Mouse (Mus musculus): Measurements from ENCODE around the gene Mrpl4. TPM values are rescaled to one million over a fixed set of nuclear protein-coding genes. Genes with fewer than 3 reads are reported as not detected.
A peak's percentile ranks its signal among the peaks of the same experiment; 100 is the strongest.
"Not testable (repeated sequence)": the region's sequence is repeated elsewhere in the genome, so short reads cannot be mapped to it uniquely, and the experiment has no call there.

Gene Mrpl4
- polyA plus RNA-seq, 1 experiment from 2014 or later = 59.8 TPM

DNA sequence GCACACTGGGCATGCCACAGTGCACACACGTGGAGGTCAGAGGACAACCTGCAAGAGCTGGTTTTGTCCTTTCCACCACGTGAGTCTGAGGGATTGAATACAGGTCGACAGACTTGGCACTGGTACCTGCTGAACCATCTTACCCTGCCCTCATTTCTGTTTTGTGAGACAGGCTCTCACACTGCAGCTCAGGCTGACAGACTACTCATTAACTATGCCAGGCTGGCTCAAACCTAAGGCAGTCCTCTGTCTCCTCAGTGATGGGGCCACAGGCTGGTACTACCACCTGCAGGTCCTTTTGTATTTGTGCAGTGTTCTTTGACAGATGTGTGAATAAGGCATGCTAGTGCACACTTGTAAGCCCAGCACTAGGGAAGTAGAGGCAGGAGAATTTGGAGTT lies 7.5 kb upstream of the Mrpl4 start:
- Histone ChIP-seq H3K27ac (ENCODE audit: low read length) (no peak overlapping the region), H3K36me3 (ENCODE audit: control insufficient read depth, insufficient read depth) (no peaks in the 10 kb centered on the region), H3K9ac (ENCODE audit: low read depth, low read length) (no peak overlapping the region), H3K27me3 (ENCODE audit: control insufficient read depth, insufficient read depth, low read depth, low read length) (no peaks in the 10 kb centered on the region), H3K4me1 (ENCODE audit: control insufficient read depth, low read depth, low read length) (peaks cover 9% of the 10 kb centered on the region), H3K4me2 (ENCODE audit: low read depth, low read length) (no peak overlapping the region), H3K9me3 (replicated peaks; ENCODE audit: control insufficient read depth, low read length) (no peaks in the 10 kb centered on the region), H3K4me3 (ENCODE audit: low read depth, low read length) (no peak overlapping the region)
- no peak for ATAC-seq (ENCODE audit: low read depth)
- WGBS (ENCODE audit: insufficient replicate concordance) = 60% methylated on average over 3 of the region's 3 CpGs

DNA sequence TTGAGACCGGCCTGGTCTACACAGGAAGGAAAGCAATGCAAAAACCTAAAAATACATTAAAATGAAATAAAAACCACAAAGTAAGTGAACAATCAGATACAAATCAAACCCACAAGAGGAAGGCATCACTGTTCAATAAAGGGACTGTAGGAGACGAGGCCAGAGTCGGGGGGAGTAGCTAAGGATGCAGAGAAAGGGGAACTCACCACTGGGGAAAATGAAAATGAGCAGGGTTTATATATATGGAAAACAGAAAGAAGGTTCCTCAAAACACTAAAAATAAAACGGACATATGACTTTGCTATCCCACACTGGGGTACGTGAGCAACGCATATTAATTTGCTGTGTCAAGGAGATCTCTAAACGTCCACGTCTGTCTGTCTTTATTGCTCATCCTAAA lies 5.5 kb upstream of the Mrpl4 start:
- 61% methylated on average over 8 of the region's 8 CpGs for WGBS (ENCODE audit: insufficient replicate concordance)
- Histone ChIP-seq H3K36me3 (ENCODE audit: control insufficient read depth, insufficient read depth) (no peaks in the 10 kb centered on the region), H3K4me2 (ENCODE audit: low read depth, low read length) (no peak overlapping the region), H3K27ac (ENCODE audit: low read length) (no peak overlapping the region), H3K9me3 (replicated peaks; ENCODE audit: control insufficient read depth, low read length) (no peaks in the 10 kb centered on the region), H3K4me1 (ENCODE audit: control insufficient read depth, low read depth, low read length) (peaks cover 8% of the 10 kb centered on the region), H3K27me3 (ENCODE audit: control insufficient read depth, insufficient read depth, low read depth, low read length) (no peaks in the 10 kb centered on the region), H3K4me3 (ENCODE audit: low read depth, low read length) (no peak overlapping the region), H3K9ac (ENCODE audit: low read depth, low read length) (no peak overlapping the region)
- no peak for ATAC-seq (ENCODE audit: low read depth)

DNA sequence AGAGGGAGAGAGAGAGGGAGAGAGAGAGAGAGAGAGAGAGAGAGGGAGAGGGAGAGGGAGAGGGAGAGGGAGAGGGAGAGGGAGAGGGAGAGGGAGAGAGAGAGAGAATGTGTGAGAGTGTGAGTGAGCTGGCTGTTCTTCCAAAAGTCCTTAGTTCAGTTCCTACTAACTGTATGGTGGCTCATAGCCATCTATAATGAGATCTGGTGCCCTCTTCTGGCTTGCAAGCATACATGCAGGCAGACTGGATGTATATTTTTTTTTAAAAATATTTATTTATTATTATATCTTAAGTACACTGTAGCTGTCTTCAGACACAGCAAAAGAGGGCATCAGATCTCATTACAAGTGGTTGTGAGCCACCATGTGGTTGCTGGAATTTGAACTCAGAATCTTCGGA lies 4.2 kb upstream of the Mrpl4 start:
- H3K4me1 ChIP-seq (ENCODE audit: control insufficient read depth, low read depth, low read length) = peaks cover 11% of the 10 kb centered on the region
- H3K9ac ChIP-seq (ENCODE audit: low read depth, low read length); H3K9me3 ChIP-seq (replicated peaks; ENCODE audit: control insufficient read depth, low read length); H3K27me3 ChIP-seq (ENCODE audit: control insufficient read depth, insufficient read depth, low read depth, low read length); H3K36me3 ChIP-seq (ENCODE audit: control insufficient read depth, insufficient read depth); H3K27ac ChIP-seq (ENCODE audit: low read length); H3K4me2 ChIP-seq (ENCODE audit: low read depth, low read length); ATAC-seq (ENCODE audit: low read depth); H3K4me3 ChIP-seq (ENCODE audit: low read depth, low read length): not testable (repeated sequence)
- WGBS (ENCODE audit: insufficient replicate concordance) = 76% methylated on average over 1 of the region's 1 CpGs

DNA sequence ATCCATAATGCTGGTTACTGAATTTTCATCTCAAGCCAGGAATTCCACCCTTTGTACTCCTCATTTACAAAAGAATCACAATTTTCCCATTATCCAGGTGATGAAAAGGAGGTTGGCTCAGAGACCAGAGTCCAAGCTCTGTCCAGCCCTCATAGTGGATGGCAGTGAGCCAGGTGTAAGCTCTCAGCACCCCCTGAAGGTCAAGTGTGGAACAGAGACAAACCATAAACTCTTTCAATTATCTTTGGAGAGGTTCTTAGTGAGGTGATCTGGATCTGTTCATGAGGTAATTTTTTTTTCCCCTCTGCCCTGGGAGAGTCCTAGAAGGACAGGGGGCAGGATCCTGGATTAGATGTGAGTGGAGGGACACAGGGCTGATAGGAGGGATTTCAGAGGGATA lies 1.7 kb upstream of the Mrpl4 start:
- no peaks in the 10 kb centered on the region for H3K36me3 ChIP-seq (ENCODE audit: control insufficient read depth, insufficient read depth)
- H3K27me3 ChIP-seq (ENCODE audit: control insufficient read depth, insufficient read depth, low read depth, low read length) = no peaks in the 10 kb centered on the region
- H3K4me2 ChIP-seq (ENCODE audit: low read depth, low read length) = no peak overlapping the region
- no peak overlapping the region for H3K4me3 ChIP-seq (ENCODE audit: low read depth, low read length)
- ATAC-seq (ENCODE audit: low read depth) = no peak
- H3K9ac ChIP-seq (ENCODE audit: low read depth, low read length) = no peak overlapping the region
- peaks cover 19% of the 10 kb centered on the region for H3K4me1 ChIP-seq (ENCODE audit: control insufficient read depth, low read depth, low read length)
- no peaks in the 10 kb centered on the region for H3K9me3 ChIP-seq (replicated peaks; ENCODE audit: control insufficient read depth, low read length)
- no peak overlapping the region for H3K27ac ChIP-seq (ENCODE audit: low read length)

DNA sequence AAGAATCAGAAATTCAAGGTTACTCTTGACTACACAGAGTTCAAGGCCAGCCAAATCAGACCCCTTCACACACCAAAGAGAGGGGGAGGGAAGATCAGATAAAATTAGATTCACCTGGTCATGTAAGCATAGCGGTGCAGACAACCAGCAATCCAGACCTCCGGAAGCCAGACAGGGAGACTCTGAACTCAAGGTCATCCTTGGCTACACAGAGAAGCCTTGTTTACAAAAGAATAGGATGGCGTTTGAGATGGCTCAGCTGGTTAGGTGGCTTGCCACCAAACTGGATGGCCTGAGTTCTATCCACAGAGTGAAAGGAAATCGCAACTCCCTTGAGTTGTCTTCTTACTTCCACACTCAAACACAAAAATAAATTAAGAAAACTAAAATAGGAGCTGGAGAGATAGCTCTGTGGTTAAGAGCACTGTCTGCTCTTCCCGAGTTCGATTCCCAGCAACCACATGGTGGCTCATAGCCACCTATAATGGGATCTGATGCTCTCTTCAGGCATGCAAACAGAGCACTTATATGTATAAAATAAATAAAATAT lies 812 bp upstream of the Mrpl4 start:
- 63% methylated on average over 6 of the region's 6 CpGs for WGBS (ENCODE audit: insufficient replicate concordance)

DNA sequence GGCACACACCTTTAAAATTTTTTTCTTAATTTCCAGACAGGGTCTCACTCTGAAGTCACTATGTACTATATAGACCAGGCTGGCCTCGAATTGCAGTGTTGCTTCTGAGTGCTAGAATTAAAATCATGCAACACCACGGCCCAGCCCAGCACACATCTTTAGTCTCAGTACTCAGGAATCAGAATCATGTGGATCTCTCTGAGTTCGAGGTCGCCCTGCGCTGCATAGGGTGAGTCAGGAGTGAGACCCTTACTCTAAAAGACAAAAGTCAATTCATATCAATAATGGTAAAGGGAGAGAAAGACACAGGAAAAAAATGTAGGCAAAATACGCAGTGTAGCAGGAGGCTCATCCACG lies 290 bp upstream of the Mrpl4 start:
- Histone ChIP-seq H3K9ac (ENCODE audit: low read depth, low read length) (peak overlapping the region; percentile 83), H3K4me1 (ENCODE audit: control insufficient read depth, low read depth, low read length) (peaks cover 19% of the 10 kb centered on the region), H3K9me3 (replicated peaks; ENCODE audit: control insufficient read depth, low read length) (no peaks in the 10 kb centered on the region), H3K27me3 (ENCODE audit: control insufficient read depth, insufficient read depth, low read depth, low read length) (no peaks in the 10 kb centered on the region), H3K27ac (ENCODE audit: low read length) (peak overlapping the region; percentile 92), H3K4me2 (ENCODE audit: low read depth, low read length) (peak overlapping the region; percentile 93), H3K4me3 (ENCODE audit: low read depth, low read length) (peak overlapping the region; percentile 93), H3K36me3 (ENCODE audit: control insufficient read depth, insufficient read depth) (peaks cover 6% of the 10 kb centered on the region)
- 8% methylated on average over 7 of the region's 7 CpGs for WGBS (ENCODE audit: insufficient replicate concordance)
- ATAC-seq (ENCODE audit: low read depth) = no peak

More for the DNA sequence above, 812 bp upstream of the Mrpl4 start:
- Histone ChIP-seq H3K36me3 (ENCODE audit: control insufficient read depth, insufficient read depth) (peaks cover 3% of the 10 kb centered on the region; the same call in 1 of the 2 replicates), H3K4me2 (ENCODE audit: low read depth, low read length) (no peak overlapping the region), H3K27me3 (ENCODE audit: control insufficient read depth, insufficient read depth, low read depth, low read length) (no peaks in the 10 kb centered on the region), H3K4me3 (ENCODE audit: low read depth, low read length) (no peak overlapping the region), H3K9me3 (replicated peaks; ENCODE audit: control insufficient read depth, low read length) (no peaks in the 10 kb centered on the region), H3K9ac (ENCODE audit: low read depth, low read length) (no peak overlapping the region), H3K27ac (ENCODE audit: low read length) (no peak overlapping the region), H3K4me1 (ENCODE audit: control insufficient read depth, low read depth, low read length) (peaks cover 19% of the 10 kb centered on the region)
- no peak for ATAC-seq (ENCODE audit: low read depth)

DNA sequence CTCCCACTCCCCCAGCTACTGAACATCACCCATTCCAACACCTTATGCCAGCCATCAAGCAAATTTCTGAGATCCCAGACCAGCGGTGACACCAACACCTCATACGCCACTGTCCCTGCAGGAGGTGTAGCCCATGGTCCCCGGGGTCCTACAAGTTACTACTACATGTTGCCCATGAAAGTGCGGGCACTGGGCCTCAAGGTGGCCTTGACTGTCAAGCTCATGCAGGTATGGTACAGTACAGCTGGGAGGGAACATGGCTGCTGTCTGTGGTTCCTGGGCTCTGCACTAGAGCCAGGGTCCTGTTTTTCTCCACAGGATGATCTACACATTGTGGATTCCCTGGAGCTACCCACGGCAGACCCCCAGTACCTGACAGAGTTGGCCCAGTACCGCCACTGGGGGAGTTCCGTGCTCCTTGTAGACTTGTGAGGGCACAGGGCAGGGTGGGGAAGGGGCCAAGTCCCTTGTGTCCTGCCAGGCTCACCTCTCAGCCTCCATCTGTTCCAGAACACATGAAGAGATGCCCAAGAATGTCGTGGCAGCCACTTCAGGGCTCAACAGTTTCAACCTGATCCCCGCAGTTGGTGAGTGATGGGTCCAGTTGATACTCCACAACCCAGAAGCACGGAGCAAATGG lies 4.9 kb downstream of the Mrpl4 start:
- WGBS (ENCODE audit: insufficient replicate concordance) = 85% methylated on average over 10 of the region's 10 CpGs
- ATAC-seq (ENCODE audit: low read depth) = no peak
- H3K4me3 ChIP-seq (ENCODE audit: low read depth, low read length) = no peak overlapping the region
- H3K27me3 ChIP-seq (ENCODE audit: control insufficient read depth, insufficient read depth, low read depth, low read length) = no peaks in the 10 kb centered on the region
- H3K36me3 ChIP-seq (ENCODE audit: control insufficient read depth, insufficient read depth) = peaks cover 14% of the 10 kb centered on the region
- H3K4me2 ChIP-seq (ENCODE audit: low read depth, low read length) = no peak overlapping the region
- H3K9ac ChIP-seq (ENCODE audit: low read depth, low read length) = no peak overlapping the region
- no peak overlapping the region for H3K27ac ChIP-seq (ENCODE audit: low read length)
- no peaks in the 10 kb centered on the region for H3K9me3 ChIP-seq (replicated peaks; ENCODE audit: control insufficient read depth, low read length)
- H3K4me1 ChIP-seq (ENCODE audit: control insufficient read depth, low read depth, low read length) = peaks cover 21% of the 10 kb centered on the region

DNA sequence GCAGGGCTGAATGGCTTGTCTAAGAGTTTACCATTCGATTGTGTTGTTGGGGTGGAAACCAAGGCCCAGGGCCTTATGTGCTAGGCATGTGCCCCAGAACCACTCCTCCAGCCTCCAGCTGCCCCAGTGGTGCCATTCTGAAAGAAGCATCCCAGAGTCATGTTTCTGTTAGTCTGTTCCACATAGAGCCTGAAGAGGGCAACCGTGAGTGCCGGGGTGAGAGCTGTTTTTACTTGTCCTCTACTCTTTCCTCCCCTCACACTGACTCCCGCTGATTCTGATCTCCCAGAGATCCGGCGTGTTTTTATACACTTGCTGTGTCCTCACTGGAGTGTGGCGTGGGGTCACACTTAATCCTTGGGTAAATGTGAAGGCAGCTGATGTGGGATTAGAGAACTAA lies 5.5 kb downstream of the Mrpl4 start:
- Histone ChIP-seq H3K9ac (ENCODE audit: low read depth, low read length) (no peak overlapping the region), H3K36me3 (ENCODE audit: control insufficient read depth, insufficient read depth) (peaks cover 14% of the 10 kb centered on the region), H3K27me3 (ENCODE audit: control insufficient read depth, insufficient read depth, low read depth, low read length) (no peaks in the 10 kb centered on the region), H3K9me3 (replicated peaks; ENCODE audit: control insufficient read depth, low read length) (no peaks in the 10 kb centered on the region), H3K4me3 (ENCODE audit: low read depth, low read length) (no peak overlapping the region), H3K4me1 (ENCODE audit: control insufficient read depth, low read depth, low read length) (peaks cover 21% of the 10 kb centered on the region), H3K27ac (ENCODE audit: low read length) (no peak overlapping the region), H3K4me2 (ENCODE audit: low read depth, low read length) (no peak overlapping the region)
- 74% methylated on average over 7 of the region's 7 CpGs for WGBS (ENCODE audit: insufficient replicate concordance)
- ATAC-seq (ENCODE audit: low read depth) = no peak

DNA sequence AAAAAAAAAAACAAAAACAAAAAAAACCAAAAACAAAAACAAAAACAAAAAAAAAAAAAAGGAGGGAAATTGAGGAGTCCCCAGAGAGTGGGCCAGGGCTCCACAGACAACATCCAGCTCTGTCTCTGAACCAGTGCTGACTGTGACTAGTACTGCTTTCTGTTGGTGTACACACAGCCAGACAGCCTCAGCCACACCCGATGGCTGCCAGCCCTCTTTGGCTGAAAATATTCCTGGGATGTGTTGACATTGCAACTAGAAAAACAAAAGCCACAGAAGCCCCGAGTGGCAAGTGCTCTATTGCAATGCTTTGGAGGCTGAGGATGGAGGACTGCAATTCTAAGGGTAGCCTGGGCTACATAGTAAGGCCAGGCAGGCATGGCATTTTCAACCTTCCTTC lies 7.8 kb downstream of the Mrpl4 start:
- 47% methylated on average over 2 of the region's 2 CpGs for WGBS (ENCODE audit: insufficient replicate concordance)
- peaks cover 15% of the 10 kb centered on the region for H3K27me3 ChIP-seq (ENCODE audit: control insufficient read depth, insufficient read depth, low read depth, low read length)

More for the DNA sequence above, 7.8 kb downstream of the Mrpl4 start:
- no peak overlapping the region for H3K27ac ChIP-seq (ENCODE audit: low read length)
- H3K4me3 ChIP-seq (ENCODE audit: low read depth, low read length) = no peak overlapping the region
- no peaks in the 10 kb centered on the region for H3K9me3 ChIP-seq (replicated peaks; ENCODE audit: control insufficient read depth, low read length)
- no peak for ATAC-seq (ENCODE audit: low read depth)
- H3K4me2 ChIP-seq (ENCODE audit: low read depth, low read length) = no peak overlapping the region
- peaks cover 14% of the 10 kb centered on the region for H3K36me3 ChIP-seq (ENCODE audit: control insufficient read depth, insufficient read depth)
- peaks cover 21% of the 10 kb centered on the region for H3K4me1 ChIP-seq (ENCODE audit: control insufficient read depth, low read depth, low read length)
- H3K9ac ChIP-seq (ENCODE audit: low read depth, low read length) = no peak overlapping the region
